Mouse (Mus musculus) small intestine, adult 2 months (tissue): ENCODE data around the gene Ldlr.

Experiments used
- CTCF ChIP-seq: fragments of 200-500 bp; IDR thresholded peaks from 2 replicates; pipeline ENCODE4 v1.5.1; 2012; ENCODE audit warnings: low read depth, mild to moderate bottlenecking, control low read depth, inconsistent platforms, low read length, moderate library complexity, mixed read lengths; ENCODE audit not compliant: insufficient replicate concordance, insufficient read length; ENCODE audit errors: extremely low read depth
- POLR2A ChIP-seq: fragments of 200-500 bp; IDR thresholded peaks from 2 replicates; pipeline ENCODE4 v1.6.1; 2012; ENCODE audit warnings: low read depth, mild to moderate bottlenecking, control low read depth, inconsistent platforms, low read length, moderate library complexity

DNA sequence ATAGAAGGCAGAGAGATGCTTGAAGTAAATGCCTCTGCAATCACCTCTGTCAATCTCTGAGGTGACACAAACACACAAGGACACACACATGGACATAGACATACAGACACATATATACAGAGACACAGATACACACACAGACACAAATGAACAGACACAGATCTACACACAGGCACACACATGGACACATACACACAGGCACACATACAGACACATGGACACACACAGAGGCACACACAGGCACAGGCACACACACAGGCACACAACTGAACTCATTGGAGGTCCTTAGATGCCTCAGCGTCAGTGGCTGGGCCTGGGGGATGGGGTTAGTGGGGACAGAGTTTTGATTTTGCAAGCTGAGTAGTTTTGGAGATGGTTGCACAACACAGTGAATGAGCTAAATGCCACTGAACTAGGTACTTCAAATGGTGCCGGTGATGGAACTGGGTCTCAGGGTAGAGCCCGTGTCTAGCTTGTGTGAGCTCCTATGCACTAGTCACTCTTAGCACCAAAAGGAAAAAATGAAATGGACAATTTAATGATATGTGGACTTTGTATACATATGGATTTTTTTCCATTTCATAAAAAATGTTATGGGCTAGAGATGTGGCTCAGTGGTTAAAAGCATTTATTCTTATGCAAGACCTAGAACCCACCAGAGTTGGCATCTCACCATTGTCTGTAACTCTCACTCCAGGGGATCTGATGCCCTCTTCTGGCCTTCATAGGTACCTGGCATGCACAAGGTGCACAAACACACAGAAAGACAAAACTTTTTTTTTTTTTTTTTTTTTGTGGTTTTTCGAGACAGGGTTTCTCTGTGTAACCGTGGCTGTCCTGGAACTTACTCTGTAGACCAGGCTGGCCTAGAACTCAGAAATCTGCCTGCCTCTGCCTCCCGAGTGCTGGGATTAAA lies 41.1 kb downstream of the Ldlr start:
- TF ChIP-seq CTCF (no peak), POLR2A (no peak)
